Mouse (Mus musculus): Measurements from ENCODE around the gene Hdac4.

Hdac4 gene

DNA sequence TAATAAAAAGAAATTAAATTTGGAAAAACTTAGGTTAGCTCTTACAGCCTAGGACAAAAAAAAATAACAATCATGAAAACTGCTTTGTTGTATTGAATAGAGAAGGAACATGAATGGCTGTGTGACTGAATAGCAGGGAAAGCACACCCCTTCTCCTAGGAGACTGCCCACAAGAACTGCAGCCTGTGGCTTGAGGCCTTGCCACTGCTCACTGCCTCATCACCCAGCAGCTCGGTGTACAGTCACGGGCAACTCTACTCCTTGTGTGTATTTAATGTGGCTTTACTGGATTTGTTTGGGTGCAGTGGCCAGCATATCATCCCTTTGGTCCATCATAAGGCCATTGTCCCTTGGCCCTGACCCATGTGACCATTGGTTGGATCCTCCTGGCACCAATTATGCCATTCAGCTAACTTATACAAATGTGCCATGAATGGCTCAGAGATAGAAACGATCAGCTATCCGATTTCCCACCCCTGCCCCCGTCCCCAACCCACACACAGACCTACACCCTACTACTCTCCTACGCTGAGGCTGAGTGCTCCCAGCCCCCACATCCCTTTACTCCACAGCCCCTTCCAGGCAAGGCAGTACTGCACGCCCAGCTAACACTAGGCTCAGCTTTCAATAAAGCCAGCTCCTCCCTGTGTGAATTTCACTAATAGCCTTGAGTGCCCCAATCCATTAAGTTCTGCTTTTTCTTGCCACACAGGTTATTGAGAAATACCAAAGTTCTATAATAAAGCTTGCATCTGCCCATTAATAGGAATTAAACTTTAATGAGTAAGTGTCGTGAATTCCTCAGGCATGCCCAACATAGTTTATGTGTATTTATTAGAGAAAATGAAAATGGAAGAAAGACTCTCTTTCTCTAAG lies 134.1 kb downstream of the Hdac4 start:
- DNase-seq (ENCODE audit: low spot score in 2 of 2) = no peak

DNA sequence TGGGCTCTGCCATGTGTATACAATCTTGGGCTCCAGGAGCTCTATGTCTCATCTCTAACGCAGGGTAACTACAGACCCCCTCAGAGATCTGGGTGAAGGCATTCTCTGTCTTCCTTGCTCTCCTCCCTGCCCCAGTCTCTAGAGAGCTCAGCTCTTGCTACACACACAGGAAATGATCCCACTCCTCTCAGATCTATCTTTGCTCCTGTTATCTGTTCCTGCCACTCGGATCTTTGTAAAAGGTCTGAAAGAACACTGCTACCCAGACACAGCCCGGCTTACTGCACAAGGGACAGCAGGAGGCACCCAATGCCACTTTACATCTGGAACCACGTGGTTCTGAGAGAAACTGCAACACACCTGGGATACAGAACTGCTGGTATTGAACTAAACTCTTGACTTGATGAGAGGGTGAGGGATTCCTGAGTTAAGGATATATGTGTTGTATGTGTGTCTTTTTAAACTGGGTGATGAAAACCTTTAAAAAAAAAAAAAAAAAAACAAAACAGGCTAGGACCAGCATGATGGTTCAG lies 134.9 kb downstream of the Hdac4 start:
- DNase-seq (ENCODE audit: low spot score in 2 of 2) = no peak

DNA sequence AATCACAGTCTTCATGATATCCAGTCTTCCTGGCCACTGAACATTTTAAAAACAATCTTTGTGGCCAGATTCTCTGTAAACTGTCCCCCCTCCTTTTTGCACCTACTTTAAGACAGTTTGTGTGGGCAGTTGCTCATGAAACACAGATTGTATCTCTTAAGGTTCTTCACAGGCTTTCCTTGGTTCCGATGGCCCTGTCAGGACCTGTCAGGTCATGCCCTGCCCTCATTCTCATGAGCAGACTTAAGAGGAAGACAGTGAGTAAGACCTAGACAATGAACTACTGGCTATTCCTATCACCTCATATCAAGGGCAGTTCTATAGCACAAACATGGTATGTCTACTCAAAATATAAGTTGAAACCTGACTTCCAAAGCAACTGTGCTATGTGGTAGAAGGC lies 135.9 kb downstream of the Hdac4 start:
- no peak for DNase-seq (ENCODE audit: low spot score in 2 of 2)

DNA sequence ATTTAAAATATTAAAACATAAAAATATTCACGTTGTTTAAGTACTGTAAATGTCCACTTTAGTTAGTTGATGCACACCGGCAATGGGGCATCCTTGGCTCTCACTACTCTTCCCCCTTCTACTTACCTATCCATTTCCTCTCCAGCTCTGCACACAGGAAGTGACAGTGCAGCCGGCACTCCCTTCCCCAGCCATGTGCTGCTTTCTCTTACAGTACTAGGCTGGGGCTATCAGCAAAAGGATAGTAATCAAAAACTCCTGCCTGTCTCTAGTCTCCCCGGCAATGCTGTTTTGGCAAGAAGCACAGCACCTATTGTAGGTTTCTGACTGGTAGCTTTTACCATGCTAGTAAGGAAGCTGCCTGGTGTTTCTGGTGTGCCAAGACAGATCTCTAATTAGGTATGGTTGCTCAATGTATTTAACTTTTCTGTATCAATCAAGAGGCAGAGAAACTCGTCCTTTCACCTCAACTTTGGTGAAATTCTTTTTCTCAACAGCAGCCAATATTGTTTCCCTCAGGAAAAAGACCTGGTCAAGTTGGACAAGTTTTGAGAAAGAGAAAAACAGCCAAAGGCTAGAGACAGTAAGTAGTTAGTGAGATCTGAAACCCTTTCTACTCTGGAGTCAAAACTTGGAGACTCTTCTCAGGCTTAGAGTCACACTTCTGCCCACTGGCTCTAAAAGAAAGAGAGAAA lies 136.6 kb downstream of the Hdac4 start:
- DNase-seq (ENCODE audit: low spot score in 2 of 2) = no peak

DNA sequence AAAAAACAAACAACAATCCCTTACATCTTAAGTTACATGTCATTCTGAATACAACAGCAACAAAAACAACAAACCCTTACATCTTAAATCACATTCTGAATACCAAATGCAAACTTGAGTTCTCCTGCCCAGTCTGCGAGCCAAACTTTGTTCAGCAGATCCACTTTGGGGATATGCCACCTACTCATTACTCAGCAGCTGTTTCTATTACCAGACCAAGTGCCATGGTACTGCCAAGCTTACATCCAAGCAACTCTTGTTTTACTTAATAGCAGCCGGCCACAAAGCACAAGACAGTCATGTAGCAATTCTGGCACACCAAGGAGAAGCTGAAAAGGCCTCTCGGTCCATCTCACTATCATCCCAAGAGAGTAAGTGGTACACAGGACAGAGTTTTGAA lies 138.4 kb downstream of the Hdac4 start:
- no peak for DNase-seq (ENCODE audit: low spot score in 2 of 2)

DNA sequence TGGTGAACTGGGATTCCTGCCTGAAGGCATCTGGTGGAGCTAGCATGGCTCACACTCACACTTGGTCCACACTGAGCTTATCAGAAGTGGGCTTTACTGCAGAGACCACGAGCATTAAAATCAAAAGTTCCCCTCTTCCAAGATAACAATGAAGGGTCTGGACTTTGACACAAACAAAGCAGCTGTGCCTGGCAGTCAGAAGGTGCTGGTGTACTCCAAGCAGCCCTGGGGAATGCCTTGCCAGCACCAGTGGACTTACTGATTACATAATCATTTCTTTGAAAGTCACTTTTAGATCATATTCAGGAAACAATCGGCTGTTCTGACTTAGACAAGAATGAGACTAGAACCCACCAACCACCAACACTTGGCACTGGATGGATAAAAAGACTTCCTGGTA lies 140.3 kb downstream of the Hdac4 start:
- DNase-seq (ENCODE audit: low spot score in 2 of 2) = no peak

DNA sequence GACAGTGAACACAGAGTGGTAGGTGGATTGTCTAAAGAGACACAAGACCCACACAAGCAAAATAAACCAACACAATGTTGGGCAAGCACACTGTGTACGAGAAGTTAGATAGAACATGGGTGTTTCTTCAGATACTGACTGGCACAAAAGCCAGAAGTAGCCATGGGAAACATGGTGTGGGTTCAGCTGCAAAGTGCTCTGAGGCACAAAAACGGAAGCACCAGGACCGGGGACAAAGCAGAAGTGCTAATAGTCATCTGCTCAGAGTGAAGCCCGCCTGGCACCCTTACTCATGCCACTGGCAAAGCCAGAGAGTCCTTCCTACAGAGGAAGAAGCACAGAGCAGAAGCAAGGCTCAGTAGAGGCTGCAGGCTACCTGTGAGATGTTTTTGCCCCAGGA lies 143.3 kb downstream of the Hdac4 start:
- DNase-seq (ENCODE audit: low spot score in 2 of 2) = no peak

DNA sequence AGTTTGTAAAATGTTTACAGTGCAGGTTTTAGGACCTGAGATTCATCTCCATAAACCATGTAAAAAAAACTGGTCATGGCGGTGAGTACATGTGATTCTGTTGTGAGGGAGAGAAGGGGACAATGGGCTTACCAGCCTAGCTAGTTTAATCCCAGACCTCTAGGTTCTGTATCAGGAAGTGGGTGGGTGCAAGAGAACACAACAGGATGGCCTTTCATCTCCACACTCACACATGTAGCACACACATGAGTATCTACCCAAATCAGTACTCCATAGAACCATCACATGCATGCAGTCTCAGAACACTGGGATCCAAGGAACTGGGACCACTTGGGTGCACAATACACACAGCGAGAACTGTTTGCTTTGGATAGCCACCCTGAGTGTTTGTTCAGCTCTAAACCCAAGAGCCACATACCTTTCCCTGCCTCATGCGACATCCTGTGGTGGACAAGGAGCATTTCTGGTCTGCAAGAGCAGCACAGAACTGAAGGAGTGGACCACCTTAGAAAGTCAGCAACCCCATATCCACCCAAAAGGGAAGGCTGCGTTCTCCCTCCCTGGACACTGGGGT lies 143.9 kb downstream of the Hdac4 start:
- no peak for DNase-seq (ENCODE audit: low spot score in 2 of 2)

DNA sequence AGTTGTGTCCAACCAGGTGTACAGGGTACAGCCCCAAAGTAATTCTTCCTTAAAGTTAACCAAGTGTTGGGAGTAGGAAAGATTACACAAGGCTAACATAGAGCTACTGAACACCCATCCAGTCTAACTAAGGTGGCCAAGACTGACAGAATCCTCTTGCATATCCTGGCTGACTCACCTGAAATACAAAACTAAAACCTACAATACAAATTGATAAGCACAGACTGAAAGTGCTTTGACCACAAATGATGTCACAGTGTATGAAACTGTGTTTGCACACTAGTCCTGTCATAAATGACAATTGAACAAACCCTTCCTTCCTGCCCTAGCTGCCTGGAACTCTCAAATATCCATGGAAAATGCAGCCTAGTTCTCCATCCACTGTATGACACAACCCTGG lies 144.5 kb downstream of the Hdac4 start:
- DNase-seq (ENCODE audit: low spot score in 2 of 2) = no peak

DNA sequence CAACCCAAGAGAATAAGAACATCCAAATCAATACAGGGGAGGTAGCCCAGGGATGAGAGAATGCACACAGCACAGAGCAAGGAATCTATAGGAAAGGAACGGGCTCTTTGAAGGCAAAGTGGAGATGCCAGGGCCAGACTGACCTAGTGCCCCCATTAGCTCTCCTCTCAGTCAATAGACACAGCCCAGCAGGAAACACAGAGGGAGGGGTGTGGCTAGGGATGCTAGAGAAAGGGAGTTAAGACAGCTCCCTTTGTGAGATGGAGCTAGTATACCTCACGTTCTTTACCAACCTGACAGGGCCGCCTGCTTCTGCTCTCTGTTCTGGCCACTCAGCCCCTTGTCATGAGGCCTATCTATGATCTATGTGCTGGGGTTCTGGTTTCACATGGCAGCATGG lies 144.9 kb downstream of the Hdac4 start:
- no peak for DNase-seq (ENCODE audit: low spot score in 2 of 2)

DNA sequence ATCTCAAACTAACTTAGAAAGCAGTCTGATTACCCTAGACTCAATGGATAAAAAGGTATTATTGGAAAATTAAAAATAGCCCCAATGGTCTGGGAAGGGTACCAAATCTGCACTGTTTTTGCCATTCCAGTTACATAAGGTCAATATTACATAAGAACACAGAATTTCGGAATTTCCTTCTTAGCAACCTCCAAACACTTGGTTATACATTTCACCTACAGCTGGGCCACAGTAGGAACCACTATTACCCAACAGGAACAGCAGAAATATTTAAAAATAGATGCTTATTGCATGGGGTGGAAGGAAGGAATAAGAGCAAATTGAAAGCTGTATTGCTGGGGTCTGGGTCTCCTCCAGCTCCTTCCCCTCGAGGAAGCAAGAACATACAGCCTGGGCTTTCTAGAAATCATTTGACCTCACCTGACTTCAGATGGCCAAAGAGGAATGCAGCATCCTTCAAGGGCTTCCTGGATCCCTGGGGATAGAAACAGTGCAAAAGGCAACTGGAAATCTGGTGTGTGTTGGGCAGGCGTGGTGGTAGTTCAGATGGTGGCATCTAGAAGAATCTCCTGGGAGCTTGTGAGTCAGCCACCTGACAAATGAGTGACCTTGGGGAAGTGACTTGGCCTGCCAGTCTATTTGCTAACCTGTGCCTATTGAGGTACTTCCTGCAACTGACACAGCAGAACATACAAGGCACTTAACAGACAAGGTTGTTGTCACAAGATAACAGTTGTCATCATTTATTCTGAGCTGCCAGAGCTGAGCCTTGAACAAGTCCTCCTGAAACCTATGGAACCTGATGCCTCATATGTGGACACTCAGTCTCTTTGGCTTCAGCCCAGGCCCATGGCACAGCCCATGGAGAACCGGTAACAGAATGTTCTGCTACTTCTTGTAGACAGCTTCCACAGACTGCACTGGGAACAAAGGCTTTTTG lies 146.8 kb downstream of the Hdac4 start:
- no peak for DNase-seq (ENCODE audit: low spot score in 2 of 2)

DNA sequence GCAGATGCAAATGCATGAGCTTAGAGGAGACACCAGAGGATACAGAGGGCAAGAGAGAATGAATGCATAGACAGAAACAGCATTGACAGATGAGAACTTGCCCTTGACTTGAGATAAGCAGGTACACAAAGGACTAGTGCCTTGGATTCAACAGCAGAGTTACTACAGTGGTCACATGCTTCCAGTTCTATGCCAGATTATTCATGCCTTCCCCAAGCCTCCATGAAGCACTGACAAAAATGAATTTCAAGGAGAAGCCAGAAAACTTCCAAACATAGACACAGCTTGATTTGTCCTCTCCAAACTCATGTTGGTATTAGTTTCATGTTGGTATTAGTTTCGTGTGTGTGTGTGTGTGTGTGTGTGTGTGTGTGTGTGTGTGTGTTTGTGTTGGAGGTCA lies 149.8 kb downstream of the Hdac4 start:
- no peak for DNase-seq (ENCODE audit: low spot score in 2 of 2)

DNA sequence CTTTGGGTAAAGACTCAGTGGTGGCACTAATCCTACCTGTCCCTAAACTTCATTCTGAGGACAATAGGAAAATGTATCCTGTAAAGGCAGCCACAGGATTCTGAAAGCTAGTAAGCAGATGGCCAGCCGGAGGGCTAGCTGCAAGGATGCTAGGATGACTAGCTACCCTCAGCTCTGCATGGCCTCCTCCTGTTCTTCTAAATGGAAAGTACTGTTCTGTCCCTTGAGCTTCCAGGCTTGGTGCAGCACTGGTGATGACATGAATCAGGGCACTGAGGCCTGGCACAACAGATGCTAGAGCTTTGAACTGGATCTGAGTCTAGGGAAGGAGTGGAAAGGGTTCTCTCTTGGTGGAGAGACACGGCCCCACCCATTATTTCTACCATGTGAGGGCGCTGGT lies 150.6 kb downstream of the Hdac4 start:
- DNase-seq (ENCODE audit: low spot score in 2 of 2) = no peak

DNA sequence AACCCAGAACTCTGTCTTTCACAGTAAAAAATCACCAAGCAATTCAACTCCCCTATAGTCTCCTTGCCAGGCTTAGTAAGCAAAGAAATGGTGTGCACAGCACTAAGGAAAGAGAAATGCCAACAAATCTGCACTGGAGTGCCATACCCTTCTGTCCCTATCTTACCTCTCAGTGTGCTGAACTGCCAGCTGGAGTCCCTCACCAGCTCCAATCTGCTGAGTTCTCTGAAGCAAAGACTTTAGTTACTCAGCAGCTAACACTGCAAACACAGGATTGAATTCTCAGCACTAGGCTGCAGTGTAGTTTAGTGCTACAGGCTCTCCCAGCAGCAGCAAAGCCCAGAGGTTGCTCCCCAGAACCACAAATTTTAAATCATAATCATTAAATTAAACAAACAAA lies 151.5 kb downstream of the Hdac4 start:
- no peak for DNase-seq (ENCODE audit: low spot score in 2 of 2)

DNA sequence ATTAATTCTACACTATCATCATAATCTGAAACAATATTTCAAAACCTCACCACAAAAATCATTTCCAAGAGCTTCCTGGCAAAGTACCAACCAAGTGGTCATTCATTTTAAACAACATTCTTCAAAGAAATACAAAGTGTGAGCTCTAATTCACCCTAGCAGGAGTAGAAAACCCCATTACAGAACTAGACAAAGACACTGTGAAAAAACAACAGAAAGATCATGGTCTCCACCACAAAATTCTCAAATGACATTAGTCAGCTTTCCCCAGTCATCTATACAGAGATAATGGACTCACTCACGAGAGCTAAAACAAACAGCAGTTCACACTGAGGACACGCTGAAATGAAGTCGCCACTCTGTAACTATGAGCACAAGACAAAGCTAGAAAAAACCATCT lies 153.4 kb downstream of the Hdac4 start:
- DNase-seq (ENCODE audit: low spot score in 2 of 2) = no peak

DNA sequence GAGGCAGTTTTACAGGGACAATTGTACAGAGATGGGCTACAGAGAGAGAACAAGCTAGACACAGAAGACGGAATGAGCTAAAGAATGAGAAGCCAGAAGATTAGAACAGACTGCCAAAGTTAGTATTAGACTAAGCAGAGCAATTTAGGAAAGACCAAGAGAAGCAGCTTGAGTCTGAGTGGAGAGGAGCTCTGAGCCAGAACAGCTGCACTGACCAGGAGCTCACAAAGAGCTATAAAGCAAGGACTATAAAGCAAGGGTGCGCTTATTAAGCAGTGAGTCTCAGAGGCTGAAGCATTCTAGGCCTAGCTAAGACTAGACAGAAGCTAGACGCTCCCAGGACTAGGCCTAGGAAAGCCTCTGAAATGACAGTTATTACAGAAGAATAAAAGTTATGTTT lies 154.2 kb downstream of the Hdac4 start:
- DNase-seq (ENCODE audit: low spot score in 2 of 2) = no peak

DNA sequence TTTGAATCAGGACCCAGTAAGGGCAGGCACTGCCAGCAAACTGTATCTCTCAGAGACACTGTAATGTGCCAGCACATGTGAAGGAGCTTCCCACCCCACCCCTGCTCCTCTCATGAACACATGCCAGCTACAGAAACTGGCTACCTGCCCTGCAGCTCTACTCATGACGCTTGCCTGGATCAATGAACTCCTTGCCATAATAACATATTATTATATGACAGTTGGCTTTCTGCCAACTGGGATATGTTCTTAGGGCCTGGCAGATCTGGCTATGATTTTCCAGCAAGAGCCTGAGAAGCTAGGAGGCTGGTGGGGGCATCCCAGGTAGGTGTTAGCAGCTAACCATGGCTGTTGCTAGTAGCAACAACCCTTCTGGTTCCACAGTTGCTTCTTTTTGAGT lies 156.8 kb downstream of the Hdac4 start:
- DNase-seq (ENCODE audit: low spot score in 2 of 2) = peak in 1 of 2 experiments; percentile 37

DNA sequence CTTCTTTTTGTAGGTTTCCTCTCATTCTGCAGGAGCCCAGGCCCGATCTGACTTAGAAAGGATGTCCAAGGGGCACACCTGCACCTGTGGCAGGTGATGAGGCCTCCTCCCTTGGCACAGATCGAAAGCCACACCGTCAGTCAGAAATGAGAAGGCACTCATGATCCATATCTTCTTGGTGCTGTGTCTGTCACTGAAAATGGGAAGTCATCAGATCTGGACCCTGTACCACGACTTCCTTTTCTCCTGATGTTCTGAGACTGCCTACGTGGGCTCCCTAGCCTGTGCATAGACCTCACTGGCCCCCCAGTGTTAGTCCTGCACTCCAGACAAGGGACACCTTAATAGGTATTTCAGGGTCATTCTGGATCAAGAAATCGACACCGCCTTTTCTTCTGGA lies 158.5 kb downstream of the Hdac4 start:
- DNase-seq (ENCODE audit: low spot score in 2 of 2) = no peak

DNA sequence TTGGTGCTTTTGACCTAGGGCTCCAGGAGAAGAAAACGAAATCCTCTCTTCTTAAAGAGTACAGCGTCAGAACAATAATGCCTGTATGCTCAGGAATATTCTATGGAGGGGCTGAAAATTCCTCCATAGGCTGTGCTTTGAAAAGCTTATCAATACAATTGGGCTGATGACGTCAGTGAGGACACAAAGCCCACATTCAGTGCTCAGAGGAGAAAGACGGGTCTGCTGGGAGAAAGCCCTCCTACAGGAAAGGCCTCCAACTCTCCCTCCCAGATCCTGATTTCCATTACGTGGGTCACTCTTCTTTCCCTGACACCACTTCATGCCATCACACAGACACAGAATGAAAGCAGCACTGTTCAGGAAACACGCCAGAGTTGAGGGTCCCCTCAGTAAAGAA lies 159.7 kb downstream of the Hdac4 start:
- DNase-seq (ENCODE audit: low spot score in 2 of 2) = no peak

DNA sequence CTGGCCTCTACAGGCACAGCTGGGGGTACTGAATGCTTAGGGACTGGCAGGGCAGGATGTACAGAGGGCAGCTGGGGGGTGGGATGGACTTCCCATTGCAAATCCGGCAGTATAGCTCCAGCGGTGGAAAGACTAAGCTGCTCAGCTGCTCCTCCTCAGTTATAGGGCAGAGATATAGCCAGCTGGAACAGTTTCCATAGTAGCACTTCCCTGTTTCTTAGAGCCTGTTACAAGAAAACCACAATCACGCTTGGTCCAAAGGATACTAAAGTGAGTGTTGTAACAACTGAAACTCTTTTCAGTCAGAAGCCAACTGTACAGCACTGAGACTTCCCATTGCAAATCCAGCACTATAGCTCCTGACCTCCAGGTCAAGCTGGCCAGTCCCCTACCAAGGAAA lies 161.3 kb downstream of the Hdac4 start:
- DNase-seq (ENCODE audit: low spot score in 2 of 2) = no peak

DNA sequence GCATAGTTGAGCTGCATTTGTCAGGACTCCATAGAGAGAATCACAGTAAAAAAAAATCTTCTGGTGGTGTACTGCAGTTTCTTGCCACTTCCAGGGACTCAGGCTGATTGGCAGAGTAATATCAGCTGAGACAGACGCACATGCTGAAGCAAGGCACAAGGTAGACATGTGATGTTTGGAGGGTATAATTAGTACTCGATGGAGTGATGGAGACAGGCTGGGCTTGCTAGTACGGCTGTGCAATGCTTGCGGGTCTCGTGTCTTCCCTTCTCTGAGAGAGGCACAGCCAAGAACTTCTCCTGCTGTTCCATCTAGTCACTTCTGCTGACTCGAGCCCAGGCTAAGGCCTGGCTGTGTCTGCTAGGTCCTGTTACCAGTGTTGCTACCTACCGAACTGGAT lies 162.0 kb downstream of the Hdac4 start:
- no peak for DNase-seq (ENCODE audit: low spot score in 2 of 2)

DNA sequence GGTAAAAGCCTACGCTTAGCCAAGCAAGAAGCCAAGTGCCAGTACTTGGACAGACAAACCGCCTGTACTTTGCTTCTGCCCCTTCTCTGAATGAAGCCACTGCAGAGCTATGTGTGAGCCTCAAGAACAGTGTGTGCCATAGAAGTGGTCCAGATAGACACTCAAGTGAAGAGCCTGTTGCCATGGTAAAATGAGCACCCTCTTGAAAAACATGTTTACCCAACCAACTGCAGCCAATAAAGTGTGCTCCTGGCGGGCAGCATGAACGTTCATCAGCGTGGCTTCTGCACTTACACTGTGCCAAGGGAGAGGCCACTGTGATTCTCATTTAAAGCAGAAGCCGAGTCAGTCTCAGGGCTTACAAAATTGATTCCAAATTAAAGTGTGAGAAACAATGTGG lies 165.0 kb downstream of the Hdac4 start:
- DNase-seq (ENCODE audit: low spot score in 2 of 2) = no peak
